Mouse (Mus musculus): ENCODE data around the gene Slc12a4.

DNA sequence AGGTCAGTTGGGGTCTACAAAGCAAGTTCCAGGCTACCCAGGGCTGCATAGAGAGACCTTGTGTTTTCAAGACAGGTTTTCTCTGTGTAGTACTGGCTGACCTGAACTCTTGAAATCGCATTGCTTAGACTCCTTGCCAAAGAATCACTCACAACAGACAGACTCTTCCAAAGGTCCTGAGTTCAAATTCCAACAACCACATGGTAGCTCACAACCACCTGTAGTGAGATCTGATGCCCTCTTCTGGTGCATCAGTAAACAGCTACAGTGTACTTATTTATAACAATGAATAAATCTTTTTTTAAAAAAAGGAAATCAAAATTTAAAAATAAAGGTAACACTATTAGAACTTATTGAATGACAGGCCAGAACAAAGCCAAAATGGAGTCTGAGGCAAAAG is 15.2 kb upstream of the Slc12a4 start:
- TF ChIP-seq POLR2A (IDR thresholded peaks at IDR 0.05; ENCODE audit: insufficient read depth, low read depth, low read length) (no peak), CTCF (IDR thresholded peaks at IDR 0.05; ENCODE audit: insufficient read depth, low read depth, low read length) (no peak)
